Mouse (Mus musculus) spleen, embryonic (tissue): ENCODE results near the gene BC055324.
"Not testable (repeated sequence)": the region's sequence is repeated elsewhere in the genome, so short reads cannot be mapped to it uniquely, and the experiment has no call there.

Source experiments
- CTCF ChIA-PET: fragments of 350-600 bp; sonication (Branson Sonifier 250); formaldehyde crosslinking; loops from one replicate; lab custom pipeline; 2022; lab: Charles Lee

Gene BC055324

DNA sequence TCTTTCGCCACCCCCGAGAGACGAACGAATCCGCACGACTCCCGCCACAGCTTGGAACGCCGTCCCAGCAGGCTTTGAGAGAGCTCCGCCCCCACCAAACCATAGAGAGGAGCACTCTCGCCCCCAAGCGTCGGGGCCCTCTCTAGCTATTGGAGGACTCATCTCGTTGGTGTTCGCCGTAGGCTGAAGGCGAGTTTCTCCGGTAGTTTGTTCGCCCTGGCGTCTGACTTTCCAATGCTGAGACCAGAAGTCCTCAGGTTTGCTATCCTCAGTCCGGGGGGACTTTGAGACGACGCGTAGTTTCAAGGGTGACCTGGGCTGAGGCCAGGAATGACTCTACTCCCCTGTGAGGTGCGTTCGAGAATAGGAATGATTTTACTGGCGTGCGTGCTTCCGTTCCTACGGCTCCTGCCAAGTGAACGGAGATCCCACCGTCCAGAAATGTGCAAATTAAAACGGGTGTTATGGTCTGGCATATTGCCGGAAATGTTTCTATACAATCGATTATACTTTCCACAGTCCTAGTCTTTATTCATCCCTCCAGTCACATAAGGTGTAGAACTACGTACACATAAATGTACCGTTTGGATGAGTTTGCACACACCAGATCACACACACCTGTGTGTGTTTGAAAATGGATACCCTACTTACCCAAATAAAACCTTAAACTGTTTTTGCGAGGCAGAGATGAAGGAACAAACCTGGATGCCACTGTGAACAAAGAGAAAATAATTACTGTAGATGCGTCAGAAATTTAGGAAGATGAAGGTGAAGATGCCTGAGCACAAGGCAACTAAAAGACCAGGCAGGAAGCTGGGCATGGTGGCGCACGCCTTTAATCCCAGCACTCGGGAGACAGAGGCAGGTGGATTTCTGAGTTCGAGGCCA is at the start of gene BC055324, which contains the start of gene Mettl18:
BC055324 (minus strand) TSS at position 76 of the 888 bp plus-strand sequence.
Mettl18 (plus strand) TSS at position 169 of the 888 bp plus-strand sequence.
- CTCF ChIA-PET: interaction anchor here (0.7 kb wide), 2 partner anchors 12 to 336 kb away, joined by 3 to 25 read pairs; no protein-coding TSS in a partner anchor

DNA sequence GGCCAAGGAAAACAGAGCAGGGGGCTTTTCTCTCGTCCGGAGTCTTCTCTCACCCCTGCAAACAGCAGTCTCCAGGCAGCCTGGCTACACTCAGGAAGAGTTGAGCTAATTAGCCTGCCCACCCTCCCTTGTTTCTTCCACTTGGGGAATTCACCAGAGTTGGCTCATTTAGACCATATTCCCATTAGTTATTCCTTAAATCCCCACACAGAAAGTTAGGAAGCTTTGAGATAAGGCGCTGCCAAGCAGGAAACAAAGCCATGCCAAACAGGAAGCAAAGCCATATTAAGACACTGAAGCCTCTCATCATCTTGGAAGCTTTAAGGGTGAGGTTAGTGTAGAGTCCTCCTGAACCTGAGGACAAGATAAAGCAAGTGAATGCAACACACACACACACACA is 49.0 kb upstream of the BC055324 start:
- CTCF ChIA-PET: no interaction called here

DNA sequence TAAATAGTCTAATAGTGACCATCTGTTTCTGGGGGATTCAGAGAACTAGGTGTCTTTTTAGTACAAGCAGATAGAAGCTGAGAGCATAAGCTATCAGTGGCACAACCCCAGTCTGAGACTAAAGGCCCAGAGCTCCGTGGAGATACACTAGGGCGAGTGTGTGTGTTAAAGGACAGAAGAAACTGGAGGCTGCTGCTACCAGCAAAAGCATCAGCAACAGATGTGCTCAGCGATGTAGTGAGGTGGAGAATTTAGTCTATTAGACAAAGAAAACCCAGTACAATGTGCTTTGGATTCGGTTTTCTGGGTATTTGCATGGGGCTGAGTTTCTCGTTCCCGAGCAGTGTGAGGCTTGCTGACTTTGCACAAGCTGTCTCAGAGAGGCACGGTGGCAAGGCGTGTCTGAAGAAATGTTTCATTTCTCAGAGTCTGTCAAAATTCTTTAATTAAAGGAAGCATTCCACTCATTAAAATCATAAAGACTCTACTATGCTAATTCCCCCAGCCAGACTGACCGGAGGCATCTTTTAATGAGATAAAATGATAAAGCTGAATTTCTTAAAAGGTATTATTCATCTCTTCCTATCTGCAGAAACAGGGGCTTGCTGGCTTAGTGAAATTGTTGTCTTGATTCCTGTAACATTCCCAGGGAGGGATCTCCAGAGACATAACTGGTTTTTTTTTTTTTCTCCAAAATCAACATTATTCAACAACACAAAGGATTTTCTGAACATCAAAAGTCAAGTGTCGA is 46.0 kb upstream of the BC055324 start:
- CTCF ChIA-PET: interaction anchor here (0.5 to 0.6 kb wide), 2 partner anchors 50 to 69 kb away, joined by 3 to 4 read pairs; no protein-coding TSS in a partner anchor

DNA sequence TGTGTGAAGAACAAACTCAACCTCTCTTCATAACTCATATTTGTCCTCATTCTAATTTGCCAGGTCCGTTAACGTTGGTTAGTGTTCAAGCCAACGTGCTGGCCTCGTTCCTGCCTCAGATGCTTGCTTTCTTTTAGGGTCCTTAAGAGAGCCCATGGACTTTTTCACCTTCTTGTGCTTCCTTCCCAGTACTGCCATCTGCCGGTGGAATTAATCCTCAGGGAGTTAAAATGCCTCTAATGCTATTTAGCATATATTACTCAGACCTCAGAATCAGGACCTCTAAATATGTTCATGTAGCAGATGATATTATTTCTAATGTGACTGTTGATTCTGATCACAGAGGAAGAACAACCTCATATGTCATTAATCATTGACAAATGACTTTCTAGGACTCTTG is 32.8 kb upstream of the BC055324 start:
- CTCF ChIA-PET: no interaction called here

DNA sequence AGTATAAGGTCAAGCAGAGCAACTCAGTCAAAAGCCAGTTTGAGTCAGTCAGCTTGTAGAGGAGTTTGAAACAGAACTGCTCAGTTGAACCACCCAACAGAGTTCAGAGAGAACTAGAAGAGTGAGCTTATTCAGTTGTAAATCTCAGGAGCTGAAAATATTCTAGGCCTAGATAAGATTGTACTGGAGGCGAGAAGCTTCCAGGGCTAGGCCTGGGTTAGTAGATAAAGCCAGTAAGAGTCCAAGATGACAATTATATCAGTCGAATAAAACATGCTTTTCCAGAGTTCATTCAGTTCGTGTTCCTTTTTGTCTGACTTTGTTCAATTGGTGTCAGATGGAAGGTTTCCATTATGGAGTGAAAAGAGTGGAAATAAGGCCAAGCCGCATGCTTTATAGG is 31.1 kb upstream of the BC055324 start:
- CTCF ChIA-PET: no interaction called here

DNA sequence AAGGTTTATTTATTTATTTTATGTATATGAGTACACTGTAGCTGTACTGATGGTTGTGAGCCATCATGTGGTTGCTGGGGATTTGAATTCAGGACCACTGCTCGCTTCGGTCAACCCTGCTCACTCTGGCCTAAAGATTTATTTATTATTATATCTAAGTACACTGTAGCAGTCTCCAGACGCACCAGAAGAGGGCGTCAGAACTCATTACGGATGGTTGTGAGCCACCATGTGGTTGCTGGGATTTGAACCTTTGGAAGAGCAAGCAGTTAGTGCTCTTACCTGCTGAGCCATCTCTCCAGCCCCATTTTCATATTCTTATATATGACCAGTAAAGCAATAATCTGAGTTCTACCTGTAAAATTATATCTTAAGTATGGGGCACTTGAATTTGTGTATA is 27.5 kb upstream of the BC055324 start:
- CTCF ChIA-PET: not testable (repeated sequence)

DNA sequence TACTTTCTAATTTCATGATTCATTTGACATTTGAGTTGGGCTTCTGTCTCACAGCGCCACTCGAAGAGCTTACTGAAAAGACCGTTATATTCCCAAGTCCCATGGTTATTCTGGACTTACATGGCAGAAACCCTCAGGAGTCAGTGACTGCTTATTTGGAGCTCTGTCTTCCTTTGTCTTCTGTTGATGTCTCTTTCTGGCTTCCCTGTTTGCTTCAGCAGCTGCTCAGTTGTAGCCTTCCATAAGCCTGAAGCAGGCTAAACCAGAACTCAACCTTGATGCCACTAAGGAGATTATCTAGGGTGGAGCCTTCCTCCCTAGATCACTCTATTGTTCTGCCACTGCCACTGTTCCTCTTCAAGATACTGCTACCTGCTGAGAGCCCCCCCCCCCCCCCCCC is 26.1 kb upstream of the BC055324 start:
- CTCF ChIA-PET: interaction anchor here (0.6 kb wide), 1 partner anchor 427 kb away, joined by 4 read pairs; no protein-coding TSS in a partner anchor

DNA sequence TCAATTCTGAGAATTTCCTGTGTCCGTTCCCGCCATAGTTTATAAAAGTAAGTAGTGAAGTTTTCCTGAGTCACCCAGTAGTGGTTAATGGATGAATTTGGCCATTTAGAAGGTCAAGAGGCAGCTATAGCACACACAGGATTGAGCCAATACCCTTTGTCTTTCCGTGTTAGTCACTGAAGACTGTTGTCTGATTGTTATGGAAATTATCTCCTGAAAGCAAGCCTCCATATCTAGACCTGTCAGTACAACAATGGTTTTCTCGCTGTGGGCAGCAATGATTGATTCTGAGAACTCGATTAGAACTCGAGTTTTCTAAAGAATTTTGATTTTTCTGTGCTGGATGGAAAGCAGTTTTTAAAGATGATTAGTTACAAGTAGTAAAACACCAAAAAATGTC is 25.2 kb upstream of the BC055324 start:
- CTCF ChIA-PET: no interaction called here

DNA sequence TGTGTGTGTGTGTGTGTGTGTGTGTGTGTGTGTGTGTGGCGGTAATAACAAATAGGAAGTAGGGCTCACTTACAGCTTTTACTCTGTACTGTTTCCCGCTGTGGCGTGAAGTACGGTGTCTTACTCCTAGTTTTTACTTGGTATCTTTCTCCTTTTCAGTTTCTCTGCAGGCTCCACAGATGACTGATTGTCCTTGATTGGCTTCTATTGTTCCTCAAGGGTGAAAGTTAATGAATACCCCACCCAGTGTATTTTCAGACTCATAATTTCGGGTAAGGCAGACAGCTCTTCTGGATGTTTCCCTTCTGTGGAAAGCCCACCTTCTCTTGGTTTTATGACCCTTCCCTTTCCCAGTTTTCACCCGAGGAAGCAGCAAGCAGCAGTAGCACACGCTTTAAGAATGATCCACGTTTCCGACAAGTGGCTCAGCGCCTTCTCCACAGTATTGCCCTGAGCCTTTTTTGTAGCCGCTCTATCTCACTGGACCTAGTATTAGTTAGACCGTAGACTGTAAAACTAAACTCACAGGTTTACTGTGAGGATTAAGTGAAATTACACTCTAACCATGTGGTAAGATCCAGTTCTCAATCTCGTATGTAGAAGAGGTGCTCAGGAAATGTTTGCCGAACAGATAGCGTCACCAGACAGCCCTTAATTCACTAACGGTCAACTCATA is 23.8 kb upstream of the BC055324 start:
- CTCF ChIA-PET: no interaction called here

DNA sequence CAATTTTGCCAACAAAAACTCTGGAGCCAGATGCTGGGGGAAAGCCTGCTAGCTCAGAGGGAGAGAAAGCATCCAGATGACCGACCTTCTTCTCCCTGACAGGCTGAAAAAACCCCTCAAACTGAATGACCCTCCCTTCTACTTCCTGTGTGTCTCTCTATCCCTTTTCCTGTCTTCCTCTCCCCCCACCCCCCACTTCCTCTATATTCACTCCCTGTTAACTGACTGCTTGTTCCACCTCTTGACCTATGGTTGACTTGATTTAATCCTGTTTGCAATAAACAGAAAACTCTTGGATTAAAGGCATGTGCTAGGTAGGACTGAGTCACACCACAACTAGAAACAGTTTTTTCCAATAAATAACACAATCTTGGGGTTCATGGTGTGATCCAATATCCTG is 20.0 kb upstream of the BC055324 start:
- CTCF ChIA-PET: interaction anchor here (0.6 to 0.7 kb wide), 3 partner anchors 11 to 1299 kb away, joined by 6 to 14 read pairs (median 13); no protein-coding TSS in a partner anchor

DNA sequence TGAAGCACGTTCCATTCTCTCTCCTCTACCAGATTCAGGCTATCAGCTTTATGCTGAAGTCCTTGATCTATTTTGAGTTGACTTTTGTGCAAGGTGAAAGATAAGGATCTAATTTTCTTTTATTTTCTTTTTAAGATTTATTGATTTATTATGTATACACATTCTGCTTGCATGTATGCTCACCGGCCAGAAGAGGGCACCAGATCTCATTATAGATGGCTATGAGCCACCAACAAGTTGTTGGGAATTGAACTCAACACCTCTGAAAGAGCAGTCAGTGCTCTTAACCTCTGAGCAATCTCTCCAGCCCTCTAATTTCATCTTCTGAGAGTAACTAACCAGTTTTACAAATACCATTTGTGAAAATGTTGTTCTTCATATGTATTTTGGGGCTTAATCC is 14.6 kb upstream of the BC055324 start:
- CTCF ChIA-PET: interaction anchor here (0.6 to 1.0 kb wide), 3 partner anchors 8 to 294 kb away, joined by 3 to 5 read pairs (median 3); no protein-coding TSS in a partner anchor

DNA sequence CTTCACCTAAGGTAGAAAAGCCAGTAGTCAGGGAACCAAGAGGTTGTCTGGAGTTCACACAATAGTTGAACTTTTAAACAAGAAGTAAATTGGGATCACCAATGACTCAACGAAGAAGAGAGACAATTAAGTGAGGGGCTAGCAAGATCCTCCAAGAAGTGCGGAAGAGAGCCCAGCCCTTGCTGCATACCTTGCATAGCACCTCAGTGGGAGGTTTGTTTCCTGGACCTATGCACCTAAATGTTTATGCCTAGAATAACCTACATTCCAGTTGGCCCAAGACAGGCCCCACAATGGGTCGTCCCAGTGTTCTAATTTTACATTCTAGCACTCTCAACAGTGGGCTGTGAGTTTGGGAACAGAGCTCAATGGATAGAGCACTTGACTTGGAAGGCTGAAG is 9.7 kb upstream of the BC055324 start:
- CTCF ChIA-PET: interaction anchor here (1.7 kb wide), 1 partner anchor 134 kb away, joined by 4 read pairs; no protein-coding TSS in a partner anchor

DNA sequence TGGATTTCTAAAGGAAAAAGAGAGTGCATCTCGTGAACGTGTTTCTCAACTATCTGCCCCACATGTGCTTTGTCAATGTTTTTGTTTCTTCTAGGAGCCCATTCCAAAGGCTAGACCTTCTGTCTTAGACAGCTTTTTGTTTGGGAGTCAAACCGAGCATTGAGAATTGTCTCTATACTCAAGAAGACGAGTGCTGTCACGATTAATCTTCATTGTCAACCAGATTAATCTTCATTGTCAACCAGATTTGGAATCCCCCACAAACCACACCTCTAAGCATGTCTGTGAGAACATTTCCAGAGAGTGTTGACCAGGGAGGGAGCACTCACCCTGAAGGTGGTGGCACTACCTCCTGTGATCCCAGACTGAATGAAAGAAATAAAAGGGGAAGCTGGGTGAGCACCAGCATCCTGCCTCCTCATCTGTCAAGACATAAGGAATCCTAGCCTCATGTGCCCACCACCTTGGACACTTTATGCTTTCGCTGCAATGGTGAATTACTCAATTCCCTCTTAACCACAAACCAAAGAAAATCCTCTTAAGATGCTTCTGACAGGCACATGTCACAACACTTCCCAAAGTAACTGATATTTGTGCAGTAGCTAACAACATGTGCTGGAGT is 7.3 kb upstream of the BC055324 start:
- CTCF ChIA-PET: interaction anchor here (0.6 kb wide), 1 partner anchor 8 kb away, joined by 5 read pairs; no protein-coding TSS in a partner anchor

DNA sequence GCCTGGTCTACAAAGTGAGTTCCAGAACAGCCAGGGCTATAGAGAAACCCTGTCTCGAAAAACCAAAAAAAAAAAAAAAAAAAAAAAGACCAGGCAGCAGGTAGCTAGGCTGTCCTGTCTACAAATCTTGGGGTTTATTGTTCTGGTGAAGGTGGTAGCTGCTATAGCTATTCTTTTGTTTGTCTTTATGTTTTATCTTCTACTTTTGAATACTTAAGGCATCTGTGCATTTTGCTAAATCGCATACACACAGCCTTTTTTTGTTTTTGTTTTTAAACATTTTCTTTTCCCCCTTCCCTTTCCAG is 965 bp upstream of the BC055324 start:
- CTCF ChIA-PET: interaction anchor here (0.7 kb wide), 1 partner anchor 336 kb away, joined by 25 read pairs; no protein-coding TSS in a partner anchor

DNA sequence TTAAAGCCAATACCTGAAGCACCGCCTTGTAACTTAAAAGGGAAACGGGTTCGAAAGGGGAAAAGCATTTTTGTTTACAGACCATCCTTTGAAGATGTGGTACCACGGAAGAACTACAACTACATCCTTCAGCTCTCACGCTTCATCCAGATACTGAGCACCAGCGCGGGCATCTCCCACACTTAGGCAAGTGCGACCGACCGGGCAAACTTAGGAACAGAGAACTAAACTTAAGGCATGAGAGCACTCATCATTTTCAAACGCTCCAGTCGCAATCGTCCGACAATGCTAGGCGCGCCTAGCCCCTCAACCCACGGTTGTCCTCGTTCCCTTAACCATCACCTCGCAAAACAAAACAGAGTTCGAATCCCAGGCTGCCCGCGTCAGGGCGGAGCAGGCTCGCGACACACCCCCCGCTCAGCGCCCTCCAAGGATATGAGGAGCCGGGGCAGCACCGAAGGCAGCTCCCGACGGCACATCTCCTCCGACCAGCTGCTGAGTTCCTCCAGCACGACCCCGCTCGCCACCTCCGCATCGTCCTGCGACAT is 349 bp downstream of the BC055324 start:
- CTCF ChIA-PET: interaction anchor here (0.7 kb wide), 1 partner anchor 11 kb away, joined by 3 read pairs; no protein-coding TSS in a partner anchor

DNA sequence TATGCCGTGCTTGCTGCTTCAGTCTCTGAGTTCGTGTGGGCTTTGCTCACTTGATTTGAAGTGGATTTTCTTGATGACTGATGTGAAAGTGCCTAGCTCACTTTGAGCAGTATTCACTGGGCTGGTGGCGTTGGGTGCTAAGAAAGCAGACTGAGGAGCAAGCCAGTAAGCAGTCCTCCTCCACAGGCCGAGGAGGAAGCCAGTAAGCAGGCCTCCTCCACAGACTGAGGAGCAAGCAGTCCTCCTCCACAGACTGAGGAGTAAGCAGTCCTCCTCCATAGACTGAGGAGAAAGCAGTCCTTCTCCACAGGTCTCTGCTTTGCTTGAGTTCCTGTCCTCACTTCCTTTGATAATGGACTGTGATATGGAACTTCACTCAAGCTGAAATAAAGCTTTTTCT is 2.2 kb downstream of the BC055324 start:
- CTCF ChIA-PET: no interaction called here

DNA sequence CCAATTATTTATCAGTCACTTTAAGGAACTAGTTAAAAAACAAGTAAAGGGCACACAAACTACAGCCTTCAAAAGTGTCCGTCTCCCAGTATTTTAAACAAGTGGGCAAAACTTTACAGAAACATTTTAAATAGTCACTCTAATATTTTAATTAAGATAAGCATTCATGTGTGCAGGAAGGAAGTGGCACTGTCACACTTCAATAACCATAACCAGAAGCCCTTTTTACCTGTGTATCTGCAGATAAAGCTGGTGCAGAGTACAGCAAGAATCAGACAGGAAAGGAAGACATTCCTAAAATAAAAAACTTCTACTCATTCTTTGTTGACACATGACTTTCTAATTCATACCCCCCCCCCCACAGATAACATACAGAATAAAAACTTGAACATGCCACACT is 18.1 kb downstream of the BC055324 start:
- CTCF ChIA-PET: interaction anchor here (0.6 kb wide), 1 partner anchor 135 kb away, joined by 4 read pairs; no protein-coding TSS in a partner anchor

DNA sequence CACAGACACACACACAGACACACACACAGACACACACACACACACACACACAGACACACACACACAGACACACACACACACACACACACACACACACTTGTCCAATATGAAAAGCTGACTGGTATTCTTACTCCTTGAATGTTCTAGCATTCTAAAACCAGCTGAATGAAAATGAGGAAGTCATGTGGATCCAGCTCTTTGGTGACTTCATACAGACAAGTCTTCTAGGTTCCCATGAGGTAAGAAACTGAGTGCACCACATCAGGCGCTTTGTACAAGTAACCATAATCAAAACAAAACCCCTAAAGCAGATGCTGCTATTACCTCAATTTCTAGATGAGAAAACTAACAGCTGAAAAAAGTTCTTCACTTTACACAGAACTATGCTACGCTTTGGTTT is 19.5 kb downstream of the BC055324 start:
- CTCF ChIA-PET: no interaction called here

DNA sequence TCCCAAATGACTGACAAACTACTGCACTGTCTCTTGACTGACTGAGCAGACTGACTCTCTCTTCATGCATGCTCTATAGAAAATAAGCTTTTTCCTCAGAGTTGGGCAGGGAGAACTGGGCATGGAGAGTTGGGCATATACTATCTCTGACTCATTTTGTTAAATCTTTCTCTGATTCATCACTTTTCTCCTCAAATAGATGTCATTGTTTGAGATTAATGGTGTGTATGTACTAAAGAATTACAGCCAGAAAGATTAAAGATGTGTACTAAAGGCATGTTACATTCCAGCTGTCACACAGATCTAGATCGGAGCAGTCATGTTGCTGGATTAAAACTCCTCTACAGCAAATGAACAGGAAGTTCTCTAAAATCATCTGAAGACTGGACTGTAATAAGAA is 20.1 kb downstream of the BC055324 start:
- CTCF ChIA-PET: no interaction called here

DNA sequence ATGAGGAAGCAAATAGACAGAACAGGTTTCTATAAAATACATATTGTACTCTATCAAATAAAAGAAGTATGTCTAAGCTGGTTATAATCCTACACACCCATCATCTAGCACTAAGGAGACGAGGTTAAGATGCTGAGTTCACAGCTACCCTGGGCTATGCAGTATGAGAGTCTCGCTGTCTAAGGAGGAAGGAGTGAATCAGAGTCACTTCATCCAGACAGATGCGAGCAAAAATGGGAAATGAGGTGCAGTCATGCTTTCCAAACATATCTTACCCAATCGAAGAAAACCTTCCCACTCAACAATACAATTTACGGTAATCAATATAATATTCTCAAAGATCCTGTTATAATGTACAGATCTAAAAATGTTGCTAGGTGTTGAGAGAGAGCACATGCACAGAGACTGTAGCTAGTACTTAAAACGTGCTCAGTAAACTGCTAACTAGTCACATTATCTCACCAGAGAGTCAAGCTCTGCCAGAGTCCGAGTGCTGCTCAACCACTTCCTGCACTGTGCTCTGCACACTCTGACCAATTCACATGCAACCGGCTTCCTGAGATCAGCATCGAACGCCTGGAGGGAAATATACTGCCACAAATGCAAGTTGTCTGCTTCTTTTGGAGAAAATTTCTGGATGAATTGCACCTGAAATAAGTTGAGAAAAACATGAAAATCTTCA is 30.4 kb downstream of the BC055324 start:
- CTCF ChIA-PET: no interaction called here
